Mouse (Mus musculus): ENCODE results near the gene Rbm20. TPM values are rescaled to one million over a fixed set of nuclear protein-coding genes. Genes with fewer than 3 reads are reported as not detected.

The Rbm20 gene
- polyA plus RNA-seq, 1 experiment, result 0.22 TPM

- peaks cover 52% of the 10 kb centered on the region; the same call in 1 of the 2 replicates for H3K4me1 ChIP-seq (ENCODE audit: control insufficient read depth, insufficient read depth, insufficient read length)
- DNase-seq (ENCODE audit: low read depth in 1 of 2, low spot score in 2 of 2), result no peak
Measured at GRCm38 (mm10) chr19:53894538-53895121, 217.5 kb downstream of the Rbm20 start.

GRCm38 (mm10) chr19:53898046-53898445, 220.9 kb downstream of the Rbm20 start:
- DNase-seq (ENCODE audit: low read depth in 1 of 2, low spot score in 2 of 2), result no peak

More at GRCm38 (mm10) chr19:53894538-53895121, 217.5 kb downstream of the Rbm20 start:
- WGBS, result 49% methylated on average over 12 of the region's 12 CpGs
- H3K27me3 ChIP-seq (ENCODE audit: control insufficient read depth, insufficient read depth, low read length), result no peaks in the 10 kb centered on the region
- peak overlapping the region; percentile 97 for H3K27ac ChIP-seq (ENCODE audit: insufficient read depth, low read length)
- no peak for TF ChIP-seq CTCF (IDR thresholded peaks at IDR 0.05; ENCODE audit: extremely low read depth, insufficient read depth, insufficient read length, insufficient replicate concordance)
- TF ChIP-seq POLR2A (IDR thresholded peaks at IDR 0.05; ENCODE audit: low read depth, low read length), result no peak
- H3K36me3 ChIP-seq (ENCODE audit: control insufficient read depth, insufficient read depth, low read length), result no peaks in the 10 kb centered on the region
- H3K4me3 ChIP-seq (ENCODE audit: extremely low read depth, insufficient read depth, insufficient read length), result no peak overlapping the region

GRCm38 (mm10) chr19:53898498-53898897, 221.4 kb downstream of the Rbm20 start:
- WGBS, result 81% methylated on average over 4 of the region's 4 CpGs
- peaks cover 43% of the 10 kb centered on the region for H3K4me1 ChIP-seq (ENCODE audit: control insufficient read depth, insufficient read depth, insufficient read length)
- no peak overlapping the region for H3K4me3 ChIP-seq (ENCODE audit: extremely low read depth, insufficient read depth, insufficient read length)
- TF ChIP-seq CTCF (IDR thresholded peaks at IDR 0.05; ENCODE audit: extremely low read depth, insufficient read depth, insufficient read length, insufficient replicate concordance), result no peak
- TF ChIP-seq POLR2A (IDR thresholded peaks at IDR 0.05; ENCODE audit: low read depth, low read length), result no peak
- no peak for DNase-seq (ENCODE audit: low read depth in 1 of 2, low spot score in 2 of 2)
- H3K27me3 ChIP-seq (ENCODE audit: control insufficient read depth, insufficient read depth, low read length), result no peaks in the 10 kb centered on the region
- H3K27ac ChIP-seq (ENCODE audit: insufficient read depth, low read length), result peak overlapping the region; percentile 6; the same call in 1 of the 2 replicates
- H3K36me3 ChIP-seq (ENCODE audit: control insufficient read depth, insufficient read depth, low read length), result no peaks in the 10 kb centered on the region

More at GRCm38 (mm10) chr19:53898046-53898445, 220.9 kb downstream of the Rbm20 start:
- H3K27me3 ChIP-seq (ENCODE audit: control insufficient read depth, insufficient read depth, low read length), result no peaks in the 10 kb centered on the region
- peaks cover 47% of the 10 kb centered on the region for H3K4me1 ChIP-seq (ENCODE audit: control insufficient read depth, insufficient read depth, insufficient read length)
- no peak for TF ChIP-seq CTCF (IDR thresholded peaks at IDR 0.05; ENCODE audit: extremely low read depth, insufficient read depth, insufficient read length, insufficient replicate concordance)
- no peak for TF ChIP-seq POLR2A (IDR thresholded peaks at IDR 0.05; ENCODE audit: low read depth, low read length)
- WGBS, result 66% methylated on average over 5 of the region's 5 CpGs
- H3K27ac ChIP-seq (ENCODE audit: insufficient read depth, low read length), result peak overlapping the region; percentile 6; the same call in 1 of the 2 replicates
- H3K4me3 ChIP-seq (ENCODE audit: extremely low read depth, insufficient read depth, insufficient read length), result no peak overlapping the region
- no peaks in the 10 kb centered on the region for H3K36me3 ChIP-seq (ENCODE audit: control insufficient read depth, insufficient read depth, low read length)

- Histone ChIP-seq H3K36me3 (ENCODE audit: control insufficient read depth, insufficient read depth, low read length) (no peaks in the 10 kb centered on the region), H3K27ac (ENCODE audit: insufficient read depth, low read length) (peak overlapping the region; percentile 97), H3K27me3 (ENCODE audit: control insufficient read depth, insufficient read depth, low read length) (no peaks in the 10 kb centered on the region), H3K4me3 (ENCODE audit: extremely low read depth, insufficient read depth, insufficient read length) (no peak overlapping the region; the same call in 1 of the 2 replicates), H3K4me1 (ENCODE audit: control insufficient read depth, insufficient read depth, insufficient read length) (peaks cover 37% of the 10 kb centered on the region)
- WGBS, result 72% methylated on average over 25 of the region's 25 CpGs
- no peak for TF ChIP-seq CTCF (IDR thresholded peaks at IDR 0.05; ENCODE audit: extremely low read depth, insufficient read depth, insufficient read length, insufficient replicate concordance)
- no peak for TF ChIP-seq POLR2A (IDR thresholded peaks at IDR 0.05; ENCODE audit: low read depth, low read length)
- no peak for DNase-seq (ENCODE audit: low read depth in 1 of 2, low spot score in 2 of 2)
Measured at GRCm38 (mm10) chr19:53898970-53899900, 222.1 kb downstream of the Rbm20 start.

DNA sequence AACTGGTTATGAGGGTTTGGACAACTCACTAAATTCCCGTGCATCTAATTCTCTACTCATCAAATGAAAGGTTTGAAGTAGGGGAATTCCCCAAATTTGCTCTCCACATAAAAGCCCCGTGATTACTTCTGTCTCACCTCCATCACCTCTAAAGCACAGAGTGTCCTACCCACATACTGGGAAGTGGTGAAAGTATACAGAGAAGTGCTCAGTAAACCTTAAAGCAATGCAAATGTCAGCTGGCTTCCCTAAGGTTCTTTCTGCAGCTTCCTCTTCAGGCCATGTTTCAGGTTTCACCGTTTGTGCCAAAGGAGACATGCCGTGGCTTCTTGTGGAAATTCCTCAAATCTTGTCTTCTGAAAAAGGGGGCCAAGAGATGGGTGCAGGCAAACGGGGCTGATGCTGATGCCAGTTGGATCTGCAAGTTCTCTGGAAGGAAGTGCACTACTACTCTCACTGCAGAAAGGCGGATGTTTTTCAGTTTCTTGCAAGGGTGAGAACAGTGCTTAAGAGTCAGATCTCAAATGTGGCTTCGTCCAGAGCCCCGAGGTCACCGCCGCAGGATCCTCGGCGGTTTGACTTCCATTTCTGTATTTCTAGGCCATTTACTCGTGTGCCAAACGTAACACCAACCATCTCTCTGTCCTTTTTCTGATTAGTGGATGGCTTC, 223.0 kb downstream of the Rbm20 start:
- Histone ChIP-seq H3K27me3 (ENCODE audit: control insufficient read depth, insufficient read depth, low read length) (no peaks in the 10 kb centered on the region), H3K36me3 (ENCODE audit: control insufficient read depth, insufficient read depth, low read length) (no peaks in the 10 kb centered on the region), H3K4me1 (ENCODE audit: control insufficient read depth, insufficient read depth, insufficient read length) (peaks cover 30% of the 10 kb centered on the region), H3K27ac (ENCODE audit: insufficient read depth, low read length) (peak overlapping the region; percentile 97), H3K4me3 (ENCODE audit: extremely low read depth, insufficient read depth, insufficient read length) (peak overlapping the region; percentile 17; the same call in 1 of the 2 replicates)
- WGBS, result 28% methylated on average over 14 of the region's 14 CpGs
- DNase-seq (ENCODE audit: low read depth in 1 of 2, low spot score in 2 of 2), result peak; percentile 47 to 67
- TF ChIP-seq POLR2A (IDR thresholded peaks at IDR 0.05; ENCODE audit: low read depth, low read length) (peak; percentile 8; the same call in 1 of the 2 replicates), CTCF (IDR thresholded peaks at IDR 0.05; ENCODE audit: extremely low read depth, insufficient read depth, insufficient read length, insufficient replicate concordance) (no peak)

DNA sequence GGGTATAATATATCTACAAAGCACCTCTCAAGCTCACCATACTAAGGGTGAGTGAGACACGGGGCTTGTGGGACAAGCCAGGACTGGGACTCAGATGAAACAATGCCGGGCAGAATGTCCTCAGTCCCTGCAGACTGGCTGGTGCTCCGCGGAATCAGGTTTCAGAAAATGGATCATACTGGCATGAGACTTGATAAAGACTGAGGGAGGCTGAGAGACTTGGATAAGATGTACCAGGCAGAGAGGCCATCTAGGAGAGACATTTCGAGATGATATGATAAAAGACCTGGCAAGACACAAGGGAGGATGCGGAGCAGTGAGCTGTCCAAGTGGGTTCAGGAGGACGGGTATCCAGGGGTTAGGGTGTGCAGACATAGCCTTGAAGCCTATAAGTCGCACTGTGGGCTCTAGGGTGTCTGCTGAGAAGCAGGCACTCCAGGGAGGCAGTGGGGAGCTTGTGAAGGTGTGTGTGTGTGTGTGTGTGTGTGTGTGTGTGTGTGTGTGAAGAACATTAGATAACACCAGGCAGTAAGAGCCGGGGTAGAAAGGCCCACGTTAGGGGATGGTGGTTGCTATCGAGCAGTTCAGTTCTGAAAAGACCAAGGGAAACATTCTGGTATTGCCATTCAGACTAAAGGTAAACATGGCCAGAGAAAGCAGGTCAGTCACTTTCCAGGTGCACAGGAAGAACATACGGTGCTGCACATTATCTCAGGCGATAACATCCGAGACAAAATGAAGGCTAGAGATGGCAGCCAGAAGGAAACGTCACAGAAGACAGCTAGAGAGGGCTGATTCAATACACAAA, 225.0 kb downstream of the Rbm20 start:
- H3K27me3 ChIP-seq (ENCODE audit: control insufficient read depth, insufficient read depth, low read length), result no peaks in the 10 kb centered on the region
- no peak for DNase-seq (ENCODE audit: low read depth in 1 of 2, low spot score in 2 of 2)
- no peaks in the 10 kb centered on the region for H3K36me3 ChIP-seq (ENCODE audit: control insufficient read depth, insufficient read depth, low read length)
- H3K4me1 ChIP-seq (ENCODE audit: control insufficient read depth, insufficient read depth, insufficient read length), result peaks cover 37% of the 10 kb centered on the region
- H3K27ac ChIP-seq (ENCODE audit: insufficient read depth, low read length), result peak overlapping the region; percentile 97
- peak overlapping the region; percentile 69 for H3K4me3 ChIP-seq (ENCODE audit: extremely low read depth, insufficient read depth, insufficient read length)
- 51% methylated on average over 15 of the region's 15 CpGs for WGBS
- TF ChIP-seq CTCF (IDR thresholded peaks at IDR 0.05; ENCODE audit: extremely low read depth, insufficient read depth, insufficient read length, insufficient replicate concordance) (no peak), POLR2A (IDR thresholded peaks at IDR 0.05; ENCODE audit: low read depth, low read length) (no peak)
